Mouse (Mus musculus): ENCODE data around the gene Nkain4.

Gene Nkain4

DNA sequence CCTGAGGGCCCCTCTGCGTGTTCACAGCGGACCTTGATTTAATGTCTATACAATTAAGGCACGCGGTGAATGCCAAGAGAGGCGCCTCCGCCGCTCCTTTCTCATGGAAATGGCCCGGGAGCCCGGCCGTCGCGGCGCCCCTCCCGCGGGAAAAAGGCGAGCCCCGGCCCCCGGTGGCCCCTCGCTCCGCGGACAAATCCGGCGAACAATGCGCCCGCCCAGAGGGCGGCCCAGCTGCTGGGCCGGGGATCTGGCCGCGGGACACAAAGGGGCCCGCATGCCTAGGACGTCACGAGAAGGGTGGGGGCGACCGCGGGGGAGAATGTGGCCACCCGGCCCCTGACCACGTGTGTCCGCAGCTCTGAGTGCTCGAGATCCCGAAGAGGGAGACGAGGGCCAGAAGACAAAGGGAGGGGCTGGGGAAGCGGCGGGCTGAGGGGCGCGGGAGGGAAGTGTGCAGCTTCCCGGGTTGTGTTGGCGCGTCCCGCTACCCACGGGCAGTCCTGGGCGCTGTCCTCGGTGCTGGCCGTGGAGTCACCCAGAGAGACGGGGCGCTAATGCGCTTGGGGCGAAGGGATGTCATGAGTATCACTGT, 60.4 kb downstream of the Nkain4 start:
- DNase-seq (ENCODE audit: low read depth, low spot score), result peak; percentile 64

DNA sequence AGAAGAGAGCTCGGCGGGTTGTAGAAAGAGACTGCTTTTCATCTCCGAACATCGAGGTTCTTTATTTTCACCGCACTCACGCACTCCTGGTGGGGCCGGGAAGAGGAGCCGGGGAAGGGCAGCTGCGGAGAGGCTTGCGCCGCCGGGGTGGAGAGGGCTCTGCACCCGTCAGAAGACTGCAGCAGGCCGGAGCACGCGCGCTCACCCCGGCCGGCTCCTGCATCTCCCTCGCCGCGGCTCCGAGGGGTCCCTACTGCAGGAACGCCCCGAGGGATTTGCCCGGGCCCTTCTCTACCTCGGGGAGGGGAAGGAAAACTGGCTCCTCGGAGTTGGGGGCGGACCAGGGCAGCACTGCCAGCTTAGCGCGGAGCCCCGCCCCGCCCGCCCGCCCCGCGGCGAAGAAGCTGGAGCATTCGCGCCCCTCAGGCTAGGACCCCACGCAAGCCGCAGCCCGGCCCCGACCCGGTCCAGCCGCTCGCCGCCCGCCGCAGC, 60.9 kb downstream of the Nkain4 start:
- peak; percentile 20 for DNase-seq (ENCODE audit: low read depth, low spot score)

DNA sequence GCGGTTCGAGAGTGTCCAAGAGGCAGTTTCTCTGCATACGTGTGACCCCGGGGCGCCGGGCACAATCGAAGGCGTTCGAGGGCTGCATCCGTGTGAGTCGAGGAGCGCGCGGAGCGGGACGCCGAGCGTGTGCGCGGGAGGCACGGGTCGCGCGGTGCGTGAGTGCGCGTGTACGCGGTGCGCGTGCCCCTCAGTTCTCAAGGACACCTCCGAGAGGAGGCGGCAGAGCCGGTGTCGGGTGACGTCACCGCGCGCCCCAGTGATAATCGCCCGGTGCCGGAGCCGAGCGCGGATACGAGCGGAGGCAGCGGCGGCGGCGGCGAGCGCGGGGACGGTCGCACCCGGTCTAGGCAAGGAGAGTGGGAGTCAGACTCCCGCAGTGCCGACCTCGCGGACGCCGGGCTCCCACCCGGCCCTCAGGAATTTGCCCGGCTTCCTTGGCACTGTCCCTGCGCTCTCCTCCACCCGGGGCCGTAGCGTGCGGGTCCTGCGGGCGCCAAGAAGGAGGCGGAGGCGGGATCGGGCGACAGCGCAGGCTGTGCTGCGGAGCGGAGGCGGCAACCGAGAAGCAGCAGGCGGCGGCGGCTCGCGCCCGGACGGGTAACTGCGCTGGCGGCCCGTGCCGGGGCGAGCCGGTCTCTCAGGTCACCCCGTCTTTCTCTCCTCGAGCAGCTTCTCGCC, 61.5 kb downstream of the Nkain4 start:
- DNase-seq (ENCODE audit: low read depth, low spot score), result peak; percentile 35

DNA sequence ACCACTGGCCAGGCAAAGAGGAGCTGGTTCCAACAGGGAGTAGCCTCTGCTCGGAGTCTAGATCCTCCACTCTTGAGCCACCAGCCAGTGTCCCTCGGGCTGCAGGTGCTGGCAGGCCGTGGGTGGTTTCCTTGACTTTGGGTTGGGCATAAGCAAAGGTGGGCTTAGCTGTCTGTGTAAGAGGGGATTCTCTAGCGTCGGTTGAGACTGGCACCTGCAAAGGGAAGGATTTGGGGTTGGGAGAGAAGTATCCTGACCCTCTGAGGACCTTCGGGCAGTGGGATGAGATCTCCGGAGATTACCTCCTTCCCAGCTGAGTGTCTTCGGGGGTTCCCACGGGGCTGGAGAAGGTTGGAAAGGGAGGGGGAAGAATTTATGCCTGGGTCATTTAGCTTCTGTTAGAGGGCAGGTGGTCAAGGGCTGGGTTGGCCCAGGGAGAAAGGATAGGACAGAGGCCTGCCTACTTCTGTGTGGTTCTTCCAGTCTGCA, 62.6 kb downstream of the Nkain4 start:
- DNase-seq (ENCODE audit: low read depth, low spot score), result no peak

DNA sequence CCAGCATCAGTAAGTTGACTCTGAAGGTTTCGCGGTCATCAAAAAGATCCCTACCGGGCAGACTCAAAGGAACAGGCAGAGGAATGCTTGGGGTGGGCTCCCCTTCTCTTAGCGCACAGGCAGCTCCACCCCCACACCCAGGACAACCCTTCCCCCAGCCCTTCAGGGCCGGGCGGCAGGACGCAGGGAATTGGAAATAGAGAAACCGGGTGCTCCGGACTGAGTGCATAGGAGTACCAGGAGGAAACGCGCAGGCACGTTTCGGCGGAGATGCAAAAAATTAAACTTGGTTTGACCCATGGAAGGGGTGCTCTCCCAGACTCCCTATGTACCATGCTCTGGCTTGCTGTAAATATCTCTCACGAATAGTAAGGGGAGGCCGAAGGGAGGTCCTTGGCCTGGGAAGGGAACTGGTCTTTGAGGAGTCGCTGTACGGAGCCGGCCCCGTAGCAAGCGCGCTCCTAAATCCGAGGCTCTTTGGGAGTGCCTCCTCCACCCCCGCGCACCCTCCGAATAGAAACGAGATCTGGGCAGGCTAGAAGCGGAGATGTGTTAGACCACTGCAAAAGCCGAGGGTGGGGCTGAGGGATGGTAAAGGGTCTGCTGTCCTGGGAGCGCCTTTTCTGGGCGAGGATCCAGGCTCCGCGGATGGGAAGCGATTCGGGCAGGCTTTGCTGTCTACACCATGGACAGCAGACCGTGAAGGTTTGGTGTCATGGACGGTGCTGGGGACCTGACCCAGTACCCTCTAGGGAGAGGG, 63.2 kb downstream of the Nkain4 start:
- DNase-seq (ENCODE audit: low read depth, low spot score), result peak; percentile 47

DNA sequence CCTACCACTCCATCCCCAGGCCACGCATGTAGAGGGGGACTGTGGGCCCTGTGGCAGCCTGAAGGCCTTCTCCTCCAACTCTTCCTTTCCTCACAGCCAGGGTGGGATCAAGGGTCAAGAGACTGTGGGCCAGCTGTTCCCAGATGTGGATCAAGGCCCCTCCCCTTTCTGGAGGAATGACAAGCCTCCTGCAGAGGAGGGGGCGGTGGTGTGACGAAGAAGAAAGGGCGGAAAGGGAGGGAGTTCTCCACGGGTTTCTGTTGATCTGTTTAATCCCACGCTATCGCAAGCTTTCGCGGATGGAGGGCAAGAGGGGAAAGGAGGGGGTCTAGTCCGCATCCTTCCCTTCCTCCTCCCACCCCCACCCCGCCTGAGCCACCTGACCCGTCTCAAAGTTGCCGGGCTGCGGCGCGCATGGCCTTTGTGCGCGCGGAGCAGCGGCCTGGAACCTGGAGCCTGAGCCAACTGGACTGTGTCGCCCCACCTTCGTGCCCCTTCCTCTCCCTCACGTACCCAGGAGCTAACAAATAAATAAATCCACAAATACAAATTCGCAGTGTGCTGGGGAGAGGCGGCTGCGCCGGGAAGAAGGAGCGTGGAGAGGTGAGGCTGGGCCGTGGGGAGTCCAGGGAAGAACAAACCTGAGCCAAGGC, 64.0 kb downstream of the Nkain4 start:
- peak; percentile 61 for DNase-seq (ENCODE audit: low read depth, low spot score)

DNA sequence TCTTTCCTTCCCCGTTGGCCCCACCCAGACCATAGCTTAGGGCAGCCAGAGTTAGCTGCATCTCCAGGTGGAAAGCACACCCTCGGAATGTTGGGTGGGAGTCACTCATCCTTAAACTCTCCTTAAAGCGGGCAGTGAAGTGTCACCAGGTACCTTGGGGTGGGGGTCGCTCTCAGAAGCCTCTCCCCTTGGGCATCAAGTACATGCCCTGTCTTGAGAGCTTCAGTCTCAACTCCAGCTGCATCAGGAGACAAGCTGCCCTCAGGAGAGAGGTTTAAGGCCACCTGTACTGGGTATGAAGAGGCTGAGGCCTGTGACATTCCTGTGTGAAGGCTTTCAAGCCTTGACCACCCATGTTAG, 64.6 kb downstream of the Nkain4 start:
- no peak for DNase-seq (ENCODE audit: low read depth, low spot score)

DNA sequence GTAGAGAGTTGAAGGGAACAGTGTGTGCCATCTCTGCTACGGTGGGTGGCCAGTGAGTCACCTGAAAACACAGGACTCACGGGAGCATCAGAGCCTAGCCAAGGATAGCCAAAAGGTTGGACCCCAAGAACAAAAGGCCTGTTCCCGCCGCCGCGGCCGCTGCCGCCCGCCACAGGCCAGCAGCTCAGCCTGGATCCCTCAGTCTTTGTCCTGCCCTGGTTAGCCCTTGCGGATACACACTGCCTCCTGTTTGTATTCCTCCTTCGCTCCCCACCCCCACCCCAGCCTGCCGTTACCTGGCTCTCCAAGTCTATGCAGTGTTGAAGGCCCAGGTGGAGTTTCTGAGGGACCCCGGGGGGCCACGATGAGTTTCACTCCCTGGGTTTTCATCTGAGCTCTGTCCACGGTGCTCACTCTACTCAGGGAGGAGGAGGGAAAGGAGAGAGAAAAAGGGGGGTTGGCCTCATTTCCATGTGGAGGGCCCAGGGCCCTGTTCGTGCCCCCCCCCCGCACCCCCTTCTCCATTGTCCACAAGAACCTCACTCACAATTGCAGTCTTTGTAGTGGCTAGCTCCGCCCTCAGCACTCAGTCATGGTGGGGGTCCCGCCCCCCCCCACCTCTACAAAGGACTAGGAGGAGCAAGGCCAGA, 65.1 kb downstream of the Nkain4 start:
- DNase-seq (ENCODE audit: low read depth, low spot score), result peak; percentile 42

DNA sequence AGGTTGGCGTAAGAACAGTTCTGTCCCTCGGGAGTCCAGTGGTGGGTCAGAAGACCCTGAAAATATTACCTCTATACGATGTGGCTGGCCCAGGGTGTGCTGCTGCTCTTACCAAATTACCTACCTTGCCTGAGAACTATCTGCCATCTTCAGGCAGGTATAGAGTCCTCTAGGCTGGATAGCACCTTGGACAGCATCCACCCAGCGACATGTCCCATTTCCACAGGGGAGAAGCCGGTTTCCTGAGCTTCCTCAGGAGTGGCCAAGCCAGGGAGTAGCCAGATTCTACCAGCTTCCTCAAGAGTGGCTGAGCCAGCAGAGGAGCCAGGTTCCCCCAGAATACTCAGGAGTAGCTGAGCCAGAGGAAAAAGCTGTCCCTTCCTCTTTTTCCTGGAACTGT, 69.2 kb downstream of the Nkain4 start:
- DNase-seq (ENCODE audit: low read depth, low spot score), result peak; percentile 25

Measured in ES-CJ7 (cell line).